Mouse (Mus musculus): Measurements from ENCODE around the gene Marveld2.

The Marveld2 gene

GRCm38 (mm10) chr13:100616181-100617087, at the start of gene Marveld2:
Gene Marveld2, minus strand, starts transcription at chr13:100616971.
- peak; percentile 5 for DNase-seq (ENCODE audit: low spot score)

- DNase-seq (ENCODE audit: low spot score) = no peak
These were observed 43.2 kb upstream of the Marveld2 start for GRCm38 (mm10) chr13:100659864-100660456.

- DNase-seq (ENCODE audit: low spot score) = no peak
These were observed 41.3 kb upstream of the Marveld2 start for GRCm38 (mm10) chr13:100658091-100658490.

- DNase-seq (ENCODE audit: low spot score) = no peak
These were observed 34.8 kb upstream of the Marveld2 start, which contains the start of gene Taf9 for GRCm38 (mm10) chr13:100651439-100652186. Gene Taf9, plus strand, starts transcription at chr13:100651579.

GRCm38 (mm10) chr13:100650550-100651438, 34.0 kb upstream of the Marveld2 start, which contains the start of the genes Ak6 and Rad17:
Gene Ak6, plus strand, starts transcription at chr13:100650979.
Gene Rad17, minus strand, starts transcription at chr13:100651051.
- peak; percentile 85 for DNase-seq (ENCODE audit: low spot score)

- DNase-seq (ENCODE audit: low spot score) = no peak
These were observed 31.5 kb upstream of the Marveld2 start for GRCm38 (mm10) chr13:100648223-100648622.

GRCm38 (mm10) chr13:100642471-100643209, 25.9 kb upstream of the Marveld2 start:
- no peak for DNase-seq (ENCODE audit: low spot score)

GRCm38 (mm10) chr13:100634106-100634691, 17.4 kb upstream of the Marveld2 start:
- DNase-seq (ENCODE audit: low spot score) = no peak

- no peak for DNase-seq (ENCODE audit: low spot score)
These were observed 5.5 kb upstream of the Marveld2 start for GRCm38 (mm10) chr13:100622241-100622640.

GRCm38 (mm10) chr13:100617583-100617982, 812 bp upstream of the Marveld2 start:
- DNase-seq (ENCODE audit: low spot score) = no peak

GRCm38 (mm10) chr13:100612903-100613302, 3.9 kb downstream of the Marveld2 start:
- no peak for DNase-seq (ENCODE audit: low spot score)

- no peak for DNase-seq (ENCODE audit: low spot score)
These were observed 4.5 kb downstream of the Marveld2 start for GRCm38 (mm10) chr13:100612251-100612650.

- no peak for DNase-seq (ENCODE audit: low spot score)
These were observed 5.5 kb downstream of the Marveld2 start for GRCm38 (mm10) chr13:100611266-100611665.

GRCm38 (mm10) chr13:100607756-100608155, 9.0 kb downstream of the Marveld2 start:
- DNase-seq (ENCODE audit: low spot score) = no peak

GRCm38 (mm10) chr13:100605845-100606244, 10.9 kb downstream of the Marveld2 start:
- no peak for DNase-seq (ENCODE audit: low spot score)

GRCm38 (mm10) chr13:100603738-100604095, 13.1 kb downstream of the Marveld2 start:
- no peak for DNase-seq (ENCODE audit: low spot score)

- no peak for DNase-seq (ENCODE audit: low spot score)
These were observed 13.6 kb downstream of the Marveld2 start for GRCm38 (mm10) chr13:100603031-100603737.

GRCm38 (mm10) chr13:100602239-100602902, 14.4 kb downstream of the Marveld2 start:
- DNase-seq (ENCODE audit: low spot score) = no peak

GRCm38 (mm10) chr13:100601034-100601433, 15.7 kb downstream of the Marveld2 start:
- DNase-seq (ENCODE audit: low spot score) = no peak

Measured in ovary, adult 18-20 months (tissue).